Mouse (Mus musculus): ENCODE results near the gene Vmn2r78.
"Not testable (repeated sequence)": the region's sequence is repeated elsewhere in the genome, so short reads cannot be mapped to it uniquely, and the experiment has no call there.

Gene Vmn2r78

GRCm38 (mm10) chr7:86914794-86915193 lies at the start of gene Vmn2r78:
Gene Vmn2r78 (plus strand): TSS chr7:86915094.
- DNase-seq (ENCODE audit: low spot score) = not testable (repeated sequence)

DNA sequence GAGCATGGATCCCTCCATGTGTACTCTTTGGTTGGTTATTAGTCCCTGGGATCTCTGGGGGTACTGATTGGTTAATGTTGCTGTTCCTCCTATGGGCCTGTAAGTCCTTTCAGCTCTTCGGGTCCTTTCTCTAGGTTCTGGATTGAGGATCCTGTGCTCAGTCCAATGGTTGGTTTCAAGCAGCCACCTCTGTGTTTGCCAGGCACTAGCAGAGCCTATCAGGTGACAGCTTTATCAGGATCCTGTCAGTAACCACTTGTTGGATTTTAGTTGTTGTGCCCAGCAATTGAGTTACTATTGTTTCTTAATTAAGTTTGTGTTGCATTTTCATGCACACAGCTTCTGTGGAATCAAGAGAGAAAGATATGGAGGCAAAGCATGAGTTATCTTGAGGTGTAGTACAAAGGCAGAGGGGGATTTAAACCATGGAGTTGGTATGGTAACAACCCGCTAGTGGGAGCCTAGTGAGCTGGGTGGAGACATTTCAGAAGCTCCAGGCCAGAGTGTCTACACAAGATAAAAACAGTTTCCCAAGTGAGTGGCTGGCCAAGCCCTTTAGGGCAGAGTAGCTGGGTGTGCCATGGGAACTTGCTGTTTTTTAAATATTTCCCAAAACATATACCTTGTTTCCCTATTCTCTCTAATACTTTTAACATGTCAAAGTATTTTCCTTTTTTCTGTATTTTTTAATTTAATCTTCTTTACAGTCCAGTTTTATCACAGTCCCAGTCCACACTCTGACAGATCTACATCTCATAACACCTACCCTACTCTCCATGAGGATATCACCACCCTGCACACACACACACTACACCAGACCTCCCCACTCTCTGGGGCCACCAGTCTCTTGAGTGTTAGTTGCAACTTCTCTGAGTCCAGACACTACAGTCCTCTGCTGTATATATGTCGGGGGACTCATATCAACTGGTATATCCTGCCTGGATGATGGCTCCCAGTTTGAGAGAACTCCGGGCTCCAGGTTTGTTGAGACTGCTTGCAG lies 25.1 kb upstream of the Vmn2r78 start:
- no peak for DNase-seq (ENCODE audit: low spot score)

- no peak for DNase-seq (ENCODE audit: low spot score)
Measured at GRCm38 (mm10) chr7:86937288-86937687, 22.4 kb downstream of the Vmn2r78 start.

DNA sequence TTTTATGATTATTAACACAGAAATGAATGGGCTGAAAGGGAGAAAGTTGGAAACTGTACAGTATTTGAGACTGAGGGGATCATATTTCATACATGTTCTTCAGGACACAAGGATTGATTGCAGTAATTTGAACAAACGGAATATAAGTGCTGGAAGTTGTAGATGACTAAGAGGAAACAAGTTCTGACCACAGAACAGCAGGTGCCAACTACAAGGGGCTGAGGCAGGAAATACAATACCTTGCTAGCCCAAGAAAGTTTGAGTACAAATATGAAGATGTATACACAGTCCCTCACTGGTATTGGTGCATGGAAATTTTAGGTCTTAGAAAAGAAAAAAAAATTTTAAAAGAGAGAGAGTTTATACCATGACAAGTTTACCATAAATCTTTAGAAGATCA lies 79.8 kb downstream of the Vmn2r78 start:
- no peak for DNase-seq (ENCODE audit: low spot score)

DNA sequence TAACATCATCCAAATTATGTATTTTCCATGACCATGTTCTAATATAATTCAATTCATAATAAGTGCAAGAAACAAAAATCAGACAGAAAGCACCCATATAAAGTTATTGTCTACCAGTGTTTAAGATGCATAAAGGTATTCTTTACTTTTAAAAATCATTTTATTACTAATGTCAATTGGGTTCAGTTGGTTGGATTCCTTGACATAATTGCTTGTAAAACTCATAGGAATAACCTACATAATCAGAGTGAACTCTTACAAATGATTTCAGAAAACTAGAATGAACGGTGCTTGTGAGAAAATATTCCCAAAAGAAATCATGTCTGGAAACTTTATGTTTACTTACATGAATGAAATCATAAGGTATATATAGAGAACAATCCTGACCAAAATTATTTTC lies 80.9 kb downstream of the Vmn2r78 start, which contains the start of gene Vmn2r79:
Vmn2r79 (plus strand) TSS at position 301 of the 400 bp plus-strand sequence.
- not testable (repeated sequence) for DNase-seq (ENCODE audit: low spot score)
